Mouse (Mus musculus): Measurements from ENCODE around the gene Blcap.

Gene Blcap

GRCm38 (mm10) chr2:157559440-157559839 lies 11.6 kb downstream of the Blcap start:
- no peak for DNase-seq

- peak; percentile 43 to 45 for DNase-seq
These were observed 12.6 kb downstream of the Blcap start for GRCm38 (mm10) chr2:157558520-157558919.

- DNase-seq: peak; percentile 63 to 66
These were observed 13.0 kb downstream of the Blcap start for GRCm38 (mm10) chr2:157558051-157558450.

GRCm38 (mm10) chr2:157556074-157556698 lies 14.9 kb downstream of the Blcap start:
- no peak for DNase-seq

- no peak for DNase-seq
These were observed 18.8 kb downstream of the Blcap start for GRCm38 (mm10) chr2:157552158-157552886.

GRCm38 (mm10) chr2:157550292-157550691 lies 20.8 kb downstream of the Blcap start:
- no peak for DNase-seq

- DNase-seq: no peak
These were observed 24.4 kb downstream of the Blcap start for GRCm38 (mm10) chr2:157546686-157547085.

- no peak for DNase-seq
These were observed 26.7 kb downstream of the Blcap start for GRCm38 (mm10) chr2:157544333-157544888.

- DNase-seq: no peak
These were observed 28.7 kb downstream of the Blcap start for GRCm38 (mm10) chr2:157542415-157542814.

GRCm38 (mm10) chr2:157541631-157542030 lies 29.4 kb downstream of the Blcap start:
- DNase-seq: no peak

- no peak for DNase-seq
These were observed 30.0 kb downstream of the Blcap start for GRCm38 (mm10) chr2:157540953-157541569.

GRCm38 (mm10) chr2:157540073-157540952 lies 30.8 kb downstream of the Blcap start:
- no peak for DNase-seq

- no peak for DNase-seq
These were observed 34.0 kb downstream of the Blcap start for GRCm38 (mm10) chr2:157537118-157537517.

GRCm38 (mm10) chr2:157536476-157537081 lies 34.5 kb downstream of the Blcap start:
- DNase-seq: no peak

- DNase-seq: no peak
These were observed 36.9 kb downstream of the Blcap start for GRCm38 (mm10) chr2:157534163-157534562.

- DNase-seq: no peak
These were observed 39.2 kb downstream of the Blcap start for GRCm38 (mm10) chr2:157531681-157532426.

- no peak for DNase-seq
These were observed 40.8 kb downstream of the Blcap start for GRCm38 (mm10) chr2:157530056-157530955.

- no peak for DNase-seq
These were observed 48.5 kb downstream of the Blcap start for GRCm38 (mm10) chr2:157522556-157522955.

- DNase-seq: no peak
These were observed 50.6 kb downstream of the Blcap start for GRCm38 (mm10) chr2:157520496-157520895.

- DNase-seq: no peak
These were observed 51.6 kb downstream of the Blcap start for GRCm38 (mm10) chr2:157519452-157519851.
